Mouse (Mus musculus) kidney, postnatal 0 days (tissue): ENCODE data around the gene Naa50. TPM values are rescaled to one million over a fixed set of nuclear protein-coding genes. Genes with fewer than 3 reads are reported as not detected.

Source experiments
- ATAC-seq: fragments of 200-750 bp; cut with Nextera tagmentation; replicated peaks from 2 replicates; pipeline ENCODE4 v1.8.0; 2017; ENCODE audit warnings: low read depth, moderate number of reproducible peaks, moderate TSS enrichment, moderate library complexity; ENCODE audit not compliant: low FRiP score
- DNase-seq: peaks from one replicate; pipeline ENCODE4 v3.0.0-alpha.2; 2016; ENCODE audit warnings: low spot score
- H3K27ac ChIP-seq: fragments of 300-500 bp; sonication (generic); 2 replicates; pipeline ENCODE4 v1.5.1; 2014; ENCODE audit warnings: mild to moderate bottlenecking
- H3K27me3 ChIP-seq: fragments of 300-500 bp; sonication (generic); 2 replicates; pipeline ENCODE4 v1.6.1; 2014; ENCODE audit warnings: low read length, mixed read lengths; ENCODE audit not compliant: insufficient read depth
- H3K36me3 ChIP-seq: fragments of 300-500 bp; sonication (generic); 2 replicates; pipeline ENCODE4 v1.6.1; 2014; ENCODE audit warnings: low read length, mixed read lengths; ENCODE audit not compliant: insufficient read depth
- H3K4me1 ChIP-seq: fragments of 300-500 bp; sonication (generic); replicated peaks from 2 replicates; pipeline ENCODE4 v1.6.1; 2014; ENCODE audit warnings: antibody characterized with exemption, low read length, mixed read lengths; ENCODE audit not compliant: insufficient read depth
- H3K4me2 ChIP-seq: fragments of 300-500 bp; sonication (generic); 2 replicates; pipeline ENCODE4 v1.6.1; 2014; ENCODE audit warnings: mild to moderate bottlenecking, low read length, moderate library complexity, mixed read lengths
- H3K4me3 ChIP-seq: fragments of 300-500 bp; sonication (generic); replicated peaks from 2 replicates; pipeline ENCODE4 v1.5.1; 2014; ENCODE audit warnings: low read depth, low read length
- H3K9ac ChIP-seq: fragments of 300-500 bp; sonication (generic); 2 replicates; pipeline ENCODE4 v1.6.1; 2014; ENCODE audit warnings: low read depth, low read length
- H3K9me3 ChIP-seq: fragments of 300-500 bp; sonication (generic); replicated peaks from 2 replicates; pipeline ENCODE4 v1.6.1; 2016; ENCODE audit warnings: low read length, inconsistent platforms, mixed read lengths
- CTCF ChIP-seq: IDR thresholded peaks from 2 replicates; pipeline ENCODE4 v1.5.1; 2016; ENCODE audit warnings: antibody characterized with exemption, low read depth, mild to moderate bottlenecking, moderate library complexity
- WGBS: fragments of 180-500 bp; shearing (Covaris S2); extraction: QIAGEN DNeasy Blood & Tissue Kit; methylation state at CpG from one replicate; pipeline ENCODE4 v1.1.7; 2014; 5-methylcytosine and 5-hydroxymethylcytosine counted together
- polyA plus RNA-seq: library from polyadenylated mRNA; unstranded; fragments of >200 nt; fragmentation: Nextera tagmentation; extraction: Ambion mirVana; gene quantifications from 2 replicates; pipeline ENCODE4 v1.2.1, GENCODE M21; 2015

The Naa50 gene
- polyA plus RNA-seq, 1 experiment from 2014 or later: 72.8 TPM

DNA sequence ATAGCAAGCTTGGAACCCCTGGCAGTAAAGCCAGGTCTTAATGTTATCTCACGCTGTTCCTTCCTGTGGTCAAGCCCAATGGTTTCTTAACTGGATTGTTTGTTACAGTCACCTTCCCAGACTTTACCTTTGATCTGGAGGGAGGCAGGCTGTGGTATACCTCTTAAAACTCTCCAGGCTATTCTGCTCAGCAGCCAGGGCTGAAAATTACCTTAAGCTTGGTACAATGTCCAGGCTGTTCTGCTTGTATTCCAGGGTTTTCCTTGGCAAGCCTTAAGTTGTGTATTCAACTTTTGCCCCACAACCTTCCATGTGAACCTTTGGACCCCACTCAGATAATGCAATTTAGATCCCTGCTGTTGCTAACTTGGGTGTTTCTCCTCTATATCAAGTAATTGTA lies 35.4 kb downstream of the Naa50 start:
- Histone ChIP-seq H3K9me3 (no peaks in the 10 kb centered on the region), H3K4me1 (peaks cover 13% of the 10 kb centered on the region), H3K36me3 (no peaks in the 10 kb centered on the region), H3K27me3 (no peaks in the 10 kb centered on the region), H3K4me2 (no peak overlapping the region), H3K27ac (no peak overlapping the region), H3K4me3 (no peak overlapping the region), H3K9ac (no peak overlapping the region)
- WGBS: 72% methylated on average over 1 of the region's 1 CpGs
- TF ChIP-seq CTCF: no peak
- DNase-seq (no peak), ATAC-seq (no peak)

- no peaks in the 10 kb centered on the region for H3K36me3 ChIP-seq
- 98% methylated on average over 2 of the region's 2 CpGs for WGBS
- H3K9me3 ChIP-seq: no peaks in the 10 kb centered on the region
- no peak for TF ChIP-seq CTCF
- no peaks in the 10 kb centered on the region for H3K27me3 ChIP-seq
- no peak overlapping the region for H3K4me3 ChIP-seq
- no peak overlapping the region for H3K9ac ChIP-seq
- no peak overlapping the region for H3K4me2 ChIP-seq
- H3K4me1 ChIP-seq: peaks cover 13% of the 10 kb centered on the region
- H3K27ac ChIP-seq: no peak overlapping the region
- DNase-seq (no peak), ATAC-seq (no peak)
Observed at GRCm38 (mm10) chr16:44176511-44176910, 36.9 kb downstream of the Naa50 start.

- H3K27me3 ChIP-seq: no peaks in the 10 kb centered on the region
- no peak overlapping the region for H3K4me3 ChIP-seq
- ATAC-seq (no peak), DNase-seq (no peak)
- H3K4me2 ChIP-seq: no peak overlapping the region
- no peaks in the 10 kb centered on the region for H3K36me3 ChIP-seq
- H3K9ac ChIP-seq: no peak overlapping the region
- H3K27ac ChIP-seq: no peak overlapping the region
- no peaks in the 10 kb centered on the region for H3K9me3 ChIP-seq
- H3K4me1 ChIP-seq: peaks cover 13% of the 10 kb centered on the region
- WGBS: 48% methylated on average over 1 of the region's 1 CpGs
- TF ChIP-seq CTCF: no peak
Observed at GRCm38 (mm10) chr16:44178555-44178954, 38.9 kb downstream of the Naa50 start.

GRCm38 (mm10) chr16:44182597-44182996 lies 43.0 kb downstream of the Naa50 start:
- Histone ChIP-seq H3K4me2 (no peak overlapping the region), H3K27me3 (no peaks in the 10 kb centered on the region), H3K4me1 (no peaks in the 10 kb centered on the region), H3K9ac (no peak overlapping the region), H3K27ac (no peak overlapping the region), H3K36me3 (no peaks in the 10 kb centered on the region), H3K4me3 (no peak overlapping the region), H3K9me3 (no peaks in the 10 kb centered on the region)
- ATAC-seq (no peak), DNase-seq (no peak)
- 96% methylated on average over 1 of the region's 1 CpGs for WGBS
- no peak for TF ChIP-seq CTCF

DNA sequence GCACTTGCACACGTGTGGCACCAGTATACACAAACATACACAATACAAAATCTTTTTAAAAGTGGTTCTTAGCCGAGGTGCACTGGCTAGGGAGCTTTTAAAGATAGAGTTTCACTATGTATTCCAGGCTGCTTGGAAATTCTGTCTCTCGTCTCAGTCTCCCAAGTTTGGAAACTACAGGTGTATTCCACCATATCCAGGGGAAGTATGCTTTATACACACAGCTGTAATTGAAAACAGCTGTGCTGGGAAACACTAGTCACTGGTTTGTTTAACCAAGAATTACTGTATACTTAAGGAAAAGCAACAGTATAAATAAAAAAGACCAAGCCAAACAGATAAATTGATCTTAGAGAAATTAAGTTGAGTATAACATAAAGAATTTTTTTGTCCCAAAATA lies 45.1 kb downstream of the Naa50 start:
- 67% methylated on average over 3 of the region's 3 CpGs for WGBS
- H3K4me3 ChIP-seq: no peak overlapping the region
- H3K4me2 ChIP-seq: no peak overlapping the region
- H3K9me3 ChIP-seq: no peaks in the 10 kb centered on the region
- H3K27me3 ChIP-seq: no peaks in the 10 kb centered on the region
- ATAC-seq: no peak
- no peaks in the 10 kb centered on the region for H3K4me1 ChIP-seq
- DNase-seq: no peak
- no peaks in the 10 kb centered on the region for H3K36me3 ChIP-seq
- H3K9ac ChIP-seq: no peak overlapping the region
- TF ChIP-seq CTCF: no peak
- no peak overlapping the region for H3K27ac ChIP-seq

- Histone ChIP-seq H3K4me2 (no peak overlapping the region), H3K27ac (no peak overlapping the region), H3K36me3 (no peaks in the 10 kb centered on the region), H3K9ac (no peak overlapping the region), H3K4me3 (no peak overlapping the region), H3K9me3 (no peaks in the 10 kb centered on the region), H3K4me1 (no peaks in the 10 kb centered on the region), H3K27me3 (no peaks in the 10 kb centered on the region)
- no peak for TF ChIP-seq CTCF
- DNase-seq (no peak), ATAC-seq (no peak)
- 92% methylated on average over 4 of the region's 4 CpGs for WGBS
Observed at GRCm38 (mm10) chr16:44187172-44187571, 47.5 kb downstream of the Naa50 start.

DNA sequence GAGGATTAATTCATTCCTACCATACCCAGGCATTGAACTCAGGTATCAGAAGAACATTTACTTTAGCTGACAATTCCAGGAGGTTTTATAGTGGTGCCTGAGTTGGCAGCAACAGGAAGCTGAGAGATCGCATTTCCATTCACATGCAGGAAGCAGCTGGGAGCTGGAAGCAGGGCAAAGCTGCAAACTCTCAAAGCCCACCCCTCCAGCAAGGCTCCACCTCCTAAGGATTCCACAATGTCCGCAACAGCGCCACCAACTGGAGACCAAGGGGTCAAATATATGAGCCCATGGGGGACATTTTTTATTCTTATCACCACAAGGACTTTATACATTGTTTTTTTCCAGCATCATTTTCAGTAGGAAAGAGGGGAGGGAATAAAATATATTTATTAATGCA lies 49.1 kb downstream of the Naa50 start:
- no peak overlapping the region for H3K4me3 ChIP-seq
- no peak overlapping the region for H3K9ac ChIP-seq
- DNase-seq: peak; percentile 7
- peak; percentile 22; the same call in 1 of the 2 replicates for TF ChIP-seq CTCF
- H3K9me3 ChIP-seq: no peaks in the 10 kb centered on the region
- WGBS: 86% methylated on average over 3 of the region's 3 CpGs
- no peaks in the 10 kb centered on the region for H3K4me1 ChIP-seq
- no peak overlapping the region for H3K27ac ChIP-seq
- ATAC-seq: no peak
- H3K36me3 ChIP-seq: no peaks in the 10 kb centered on the region
- H3K4me2 ChIP-seq: no peak overlapping the region
- H3K27me3 ChIP-seq: no peaks in the 10 kb centered on the region
